Mouse (Mus musculus) ES-E14 (cell line): ENCODE measurements around the gene Msl3l2.

Source experiments
- CHD2 ChIP-seq: IDR thresholded peaks from 2 replicates; pipeline ENCODE4 v1.6.1; 2014; ENCODE audit warnings: mild to moderate bottlenecking, low read depth, low read length, inconsistent platforms
- HCFC1 ChIP-seq: IDR thresholded peaks from 2 replicates; pipeline ENCODE4 v1.6.1; 2012; ENCODE audit warnings: low read length, inconsistent platforms, borderline replicate concordance; ENCODE audit not compliant: insufficient read depth
- MAFK ChIP-seq: IDR thresholded peaks from 2 replicates; pipeline ENCODE4 v1.6.1; 2014; ENCODE audit warnings: mild to moderate bottlenecking, low read depth, low read length, inconsistent platforms; ENCODE audit not compliant: insufficient read depth
- ZC3H11A ChIP-seq: IDR thresholded peaks from 2 replicates; pipeline ENCODE4 v1.6.1; 2012; ENCODE audit warnings: low read depth, mild to moderate bottlenecking, inconsistent platforms, low read length, borderline replicate concordance
- ZNF384 ChIP-seq: IDR thresholded peaks from 2 replicates; pipeline ENCODE4 v1.6.1; 2012; ENCODE audit warnings: low read depth, low read length, inconsistent platforms

DNA sequence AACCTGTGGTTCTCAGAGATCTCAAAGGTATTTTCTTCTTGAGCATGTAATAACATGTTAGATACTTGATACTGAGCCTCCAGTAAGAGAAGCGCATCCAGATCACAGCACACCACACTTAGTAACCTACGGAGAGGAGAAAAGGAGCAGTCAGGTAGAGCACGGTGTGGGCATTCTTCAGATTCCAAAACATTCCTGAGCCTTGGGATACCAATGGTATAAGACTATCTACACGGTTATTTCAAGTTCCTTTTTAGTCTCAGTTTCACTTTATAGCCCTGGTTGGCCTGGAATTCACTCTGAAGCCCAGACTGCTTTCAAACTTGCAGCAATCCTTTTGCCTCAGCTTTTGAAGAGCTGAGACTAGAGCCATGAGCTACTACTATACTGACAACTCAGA, 17.0 kb upstream of the Msl3l2 start:
- no peak for TF ChIP-seq CHD2
- TF ChIP-seq ZNF384: no peak
- no peak for TF ChIP-seq ZC3H11A
- no peak for TF ChIP-seq MAFK
- no peak for TF ChIP-seq HCFC1
